Mouse (Mus musculus): Measurements from ENCODE around the gene Fry.
A peak's percentile ranks its signal among the peaks of the same experiment; 100 is the strongest.

- TF ChIP-seq POLR2A (IDR thresholded peaks at IDR 0.05; ENCODE audit: insufficient read depth, low read length) (peak; percentile 74), CTCF (IDR thresholded peaks at IDR 0.05; ENCODE audit: low read depth, low read length) (no peak), EP300 (IDR thresholded peaks at IDR 0.05; ENCODE audit: insufficient read depth, low read depth, low read length) (peak; percentile 61; the same call in 1 of the 2 replicates)
These were observed 403.8 kb downstream of the Fry start, which contains the start of gene Brca2 for GRCm38 (mm10) chr5:150521937-150522866.
